Mouse (Mus musculus) cerebellum, postnatal 10 days (tissue): ENCODE measurements around the gene Arsb.
A peak's percentile ranks its signal among the peaks of the same experiment; 100 is the strongest.

ENCODE experiments used
- DNase-seq, 2 experiments: peaks; one replicate each; pipeline ENCODE4 v3.0.0; 2021; ENCODE audit warnings: mixed read lengths in 2 of 2

Gene Arsb

DNA sequence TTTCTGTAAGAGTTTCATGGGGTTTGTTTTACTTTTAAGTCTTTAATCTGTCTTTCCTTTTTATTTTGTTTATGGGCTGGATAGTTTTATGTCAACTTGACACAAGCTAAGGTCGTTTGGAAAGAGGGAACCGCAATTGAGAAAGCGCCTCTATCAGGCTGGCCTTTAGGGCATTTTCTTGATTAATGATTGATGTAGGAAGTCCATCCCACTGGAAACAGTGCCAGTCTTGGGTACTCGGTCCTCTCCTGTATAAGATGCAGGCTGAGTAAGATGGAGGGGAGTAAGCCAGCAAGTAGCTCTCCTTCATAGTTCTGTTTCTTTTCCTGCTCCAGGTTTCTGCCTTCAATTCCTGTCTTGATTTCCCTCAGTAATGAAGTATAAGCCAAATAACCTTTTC lies 76.2 kb downstream of the Arsb start:
- no peak for DNase-seq

GRCm38 (mm10) chr13:93848615-93849014 lies 77.2 kb downstream of the Arsb start:
- no peak for DNase-seq

- no peak for DNase-seq
Measured at GRCm38 (mm10) chr13:93849751-93850355, 78.4 kb downstream of the Arsb start.

- DNase-seq, result no peak
Measured at GRCm38 (mm10) chr13:93850674-93851073, 79.2 kb downstream of the Arsb start.

GRCm38 (mm10) chr13:93852419-93853138 lies 81.1 kb downstream of the Arsb start:
- peak; percentile 24 to 36 for DNase-seq

DNA sequence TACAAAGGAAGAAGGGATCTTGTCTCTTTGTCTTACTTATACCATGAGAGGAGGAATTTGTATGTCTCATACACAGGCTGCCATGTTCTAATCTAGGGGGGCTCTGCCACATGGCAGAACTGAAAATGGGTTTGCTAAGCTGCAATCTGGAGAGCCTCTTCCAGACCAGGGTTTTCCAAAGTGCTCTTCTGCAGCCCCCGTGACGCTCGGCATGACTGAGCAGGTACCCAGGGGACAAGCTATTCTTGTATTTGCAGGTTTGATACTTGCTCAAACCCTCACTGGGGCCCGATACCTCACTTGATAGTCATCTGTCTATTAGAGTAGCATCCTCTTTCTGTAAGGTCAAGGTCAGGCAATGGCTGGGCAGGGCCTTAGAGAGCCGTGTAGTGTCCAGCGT lies 82.3 kb downstream of the Arsb start:
- no peak for DNase-seq

GRCm38 (mm10) chr13:93854325-93854724 lies 82.9 kb downstream of the Arsb start:
- DNase-seq, result no peak

GRCm38 (mm10) chr13:93854966-93855562 lies 83.6 kb downstream of the Arsb start:
- no peak for DNase-seq

DNA sequence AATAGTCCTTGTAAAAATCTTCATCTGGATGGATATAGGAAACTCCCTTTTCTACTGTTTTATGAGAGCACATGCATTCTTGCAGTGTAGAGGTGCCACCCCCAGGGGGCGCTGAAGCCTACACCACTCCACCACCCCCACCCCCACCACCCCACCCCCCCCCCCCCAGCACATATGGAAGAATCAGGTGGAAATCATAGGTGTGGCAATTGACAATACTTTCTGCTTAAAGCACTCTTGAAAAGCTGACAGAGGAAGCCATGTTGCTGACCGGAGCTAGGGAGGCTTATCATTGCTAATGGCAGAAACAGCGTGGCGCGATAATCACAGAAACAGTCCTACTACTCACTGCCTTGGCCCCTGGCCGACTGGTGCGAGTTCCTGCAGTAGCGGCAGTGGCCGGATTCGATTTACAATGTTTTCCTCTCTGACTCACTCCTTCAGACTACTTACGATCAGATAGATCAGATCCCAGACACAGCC lies 84.3 kb downstream of the Arsb start:
- peak; percentile 53 to 57 for DNase-seq

DNA sequence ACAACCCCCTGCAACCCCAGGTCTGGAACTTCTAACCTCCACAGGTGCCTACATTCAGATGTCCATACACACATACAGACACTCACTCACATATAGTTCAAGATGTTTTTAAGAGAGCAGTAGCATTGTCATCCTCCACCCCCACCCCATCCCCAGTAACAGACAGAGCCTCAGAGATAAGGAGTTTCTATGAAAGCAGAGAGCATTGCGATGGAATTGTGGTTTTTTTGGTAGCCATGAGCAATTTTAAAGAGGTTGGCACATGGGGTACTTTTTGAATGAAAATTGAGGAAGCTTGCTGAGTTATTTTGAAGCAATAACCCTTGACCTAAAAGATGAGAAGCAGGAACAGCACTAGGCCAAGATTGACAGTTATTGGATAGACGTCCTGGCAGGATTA lies 89.8 kb downstream of the Arsb start:
- DNase-seq, result no peak

DNA sequence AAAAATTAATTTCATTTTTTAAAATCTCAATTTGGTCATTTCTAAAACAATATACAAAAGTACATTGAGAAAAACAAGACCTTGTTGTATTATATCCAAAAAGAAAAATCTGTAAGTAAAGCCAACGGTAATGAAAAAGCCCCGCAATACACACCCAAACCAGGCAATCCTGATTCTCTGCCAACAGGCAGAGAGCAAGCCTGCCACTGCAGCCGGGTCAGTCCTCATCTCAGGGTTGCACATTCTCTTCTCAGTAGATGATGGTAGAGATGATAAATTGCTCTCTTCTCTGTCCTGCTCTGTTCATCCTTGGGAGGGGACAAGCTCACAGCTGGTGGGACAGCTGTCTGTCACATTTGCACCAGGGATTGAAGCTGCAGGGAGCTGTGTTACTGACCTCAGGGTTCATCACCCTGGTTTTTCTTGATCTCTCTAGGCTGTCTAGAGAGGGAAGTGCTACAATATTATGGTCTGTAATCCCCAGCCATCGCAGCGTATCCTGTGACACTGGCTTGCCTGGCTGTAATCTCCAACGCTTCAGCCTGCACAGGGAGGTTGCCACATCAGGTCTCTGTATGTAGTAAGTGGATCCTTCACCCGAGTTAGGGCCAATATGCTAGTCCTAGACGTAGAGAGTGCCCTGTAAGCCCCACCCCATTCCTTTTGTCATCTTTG lies 92.8 kb downstream of the Arsb start:
- peak; percentile 20 to 23 for DNase-seq

DNA sequence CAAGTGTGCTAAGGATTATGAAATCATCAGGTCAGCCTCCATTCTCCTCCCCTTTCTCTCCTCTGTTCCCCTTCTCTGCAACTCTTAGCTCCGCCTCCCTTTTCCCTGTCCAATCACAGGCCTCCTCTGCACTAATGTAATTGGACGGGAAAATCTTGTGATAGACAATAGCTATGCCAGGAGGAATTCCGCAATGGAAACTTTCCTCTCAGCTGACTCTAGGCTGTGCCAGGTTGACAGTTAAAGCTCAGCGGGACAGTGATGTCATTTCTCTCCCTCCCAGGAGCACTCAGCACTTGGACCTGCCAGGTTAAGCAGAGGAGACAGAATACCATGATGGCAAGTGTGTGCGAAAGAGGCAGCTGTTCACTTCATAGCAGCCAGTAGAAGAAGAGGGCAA lies 95.2 kb downstream of the Arsb start:
- no peak for DNase-seq

DNA sequence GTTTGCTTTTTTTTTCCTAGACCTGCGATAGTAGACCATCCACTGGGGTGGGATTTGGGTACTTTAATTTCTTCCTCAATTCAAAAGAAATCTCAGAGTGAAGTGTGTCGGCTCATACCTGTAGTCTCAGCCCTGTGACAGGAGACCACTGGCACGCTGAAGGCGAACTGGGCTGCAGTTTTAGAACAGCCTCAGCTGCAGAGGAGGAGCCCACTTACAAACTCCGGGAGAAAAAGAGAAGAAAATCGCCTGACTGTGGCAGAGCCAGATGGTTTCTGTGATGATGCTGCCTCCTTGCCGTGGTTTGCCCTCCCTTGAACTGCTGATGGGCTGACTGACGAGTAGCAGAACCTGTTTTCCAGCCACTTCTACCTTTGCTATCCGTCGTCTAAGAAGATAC lies 100.3 kb downstream of the Arsb start:
- no peak for DNase-seq

- peak; percentile 70 to 81 for DNase-seq
Measured at GRCm38 (mm10) chr13:93872591-93872990, 101.2 kb downstream of the Arsb start.

- DNase-seq, result no peak
Measured at GRCm38 (mm10) chr13:93877924-93878323, 106.5 kb downstream of the Arsb start.

DNA sequence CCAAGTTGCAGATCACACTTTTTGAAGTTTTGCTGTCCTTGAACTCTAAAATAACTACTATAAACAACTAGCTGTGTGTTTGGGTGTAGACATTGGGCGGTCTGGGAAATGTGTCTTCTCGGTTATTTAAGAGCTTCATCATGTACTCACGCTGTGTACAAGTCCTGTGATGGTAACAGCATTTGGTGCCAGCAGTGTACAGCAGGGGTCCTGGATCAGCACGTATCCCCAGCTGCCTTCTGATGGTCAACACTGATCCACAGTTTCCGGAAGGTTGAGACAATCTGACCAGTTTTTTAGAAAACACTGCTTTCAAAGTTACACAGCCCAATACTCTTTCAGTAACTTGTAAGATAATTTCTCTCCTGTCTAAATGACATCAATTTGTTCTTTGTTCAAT lies 108.0 kb downstream of the Arsb start:
- DNase-seq, result peak; percentile 61 to 79

- DNase-seq, result no peak
Measured at GRCm38 (mm10) chr13:93882132-93882531, 110.7 kb downstream of the Arsb start.

- DNase-seq, result no peak
Measured at GRCm38 (mm10) chr13:93886999-93887398, 115.6 kb downstream of the Arsb start.

GRCm38 (mm10) chr13:93888196-93888595 lies 116.8 kb downstream of the Arsb start:
- no peak for DNase-seq

DNA sequence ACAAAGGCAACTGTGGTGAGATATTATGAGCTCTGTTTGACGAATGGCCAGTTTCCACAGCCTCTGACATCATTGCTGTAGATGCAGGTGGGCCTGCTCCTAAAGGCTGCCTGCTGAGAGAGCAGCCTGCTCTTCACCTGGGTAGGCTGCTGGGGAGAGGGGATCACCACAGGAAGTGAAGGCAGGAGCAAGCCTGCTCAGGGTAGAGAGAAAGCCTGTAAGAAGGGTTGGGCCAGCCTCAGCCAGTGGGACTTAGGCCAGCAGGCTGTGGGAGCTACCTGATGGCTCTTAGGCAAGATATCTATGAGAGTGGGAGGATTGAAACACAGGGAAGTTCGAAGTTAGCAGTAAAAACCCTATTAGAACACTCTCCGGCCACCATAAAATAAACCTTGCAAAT lies 117.5 kb downstream of the Arsb start:
- peak; percentile 30 to 55 for DNase-seq

DNA sequence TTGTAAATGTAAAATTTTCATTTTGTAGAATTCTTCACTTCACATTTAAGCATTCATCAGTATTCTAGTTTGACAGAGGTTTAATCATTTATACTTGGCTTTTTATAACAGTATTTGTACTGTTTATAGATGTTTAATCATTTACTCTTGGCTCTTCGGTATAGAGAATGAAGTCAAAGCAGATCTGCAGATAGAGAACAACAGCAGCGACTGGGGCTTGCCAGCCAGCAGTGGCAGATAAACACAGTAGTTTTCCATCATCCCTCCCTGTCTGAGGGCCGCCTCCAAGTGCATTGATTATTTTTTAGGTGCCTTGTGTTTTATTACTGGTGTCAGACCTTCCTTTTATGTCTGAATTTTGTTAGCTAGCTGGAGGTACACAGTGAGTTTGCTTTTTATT lies 118.6 kb downstream of the Arsb start:
- DNase-seq, result no peak

GRCm38 (mm10) chr13:93891276-93891675 lies 119.8 kb downstream of the Arsb start:
- DNase-seq, result no peak

- no peak for DNase-seq
Measured at GRCm38 (mm10) chr13:93892101-93892500, 120.7 kb downstream of the Arsb start.

DNA sequence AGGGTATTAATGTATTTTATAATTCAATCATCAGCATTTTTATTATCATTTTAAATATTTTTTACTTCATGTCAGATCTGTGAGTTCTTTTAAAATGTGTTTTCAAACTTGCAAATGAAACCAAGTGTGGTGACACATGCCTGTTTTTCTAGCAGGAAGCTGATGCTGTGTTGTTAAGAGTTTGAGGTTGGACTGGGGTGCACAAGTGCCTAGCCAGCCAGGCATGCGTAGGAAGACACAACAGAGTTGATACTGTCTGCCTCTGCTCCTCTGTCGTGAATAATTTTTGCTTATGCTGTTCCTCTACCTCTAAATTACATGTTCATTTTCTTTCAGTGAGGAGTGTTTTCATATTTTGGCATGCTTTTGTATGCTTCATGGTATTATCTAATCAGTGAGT lies 122.7 kb downstream of the Arsb start:
- DNase-seq, result no peak
